ENCODE assay signal across 18 mouse cellular contexts in genomic region chr2:73440319-73440718, GRCm38 (mm10).
"Had no signal": no experiment of that assay in that cellular context is flagged by ENCODE, and none has a peak within 500 bp of the region (broad histone marks: within the 10 kb centered on the region; RNA-seq: fewer than 3 reads in every experiment).

No protein-coding gene starts in this region.

- H3K27ac ChIP-seq: intestine, embryonic 15.5 days; left cerebral cortex, adult 2 months; liver, embryonic 13.5 days; neural tube, embryonic 12.5 days; neural tube, embryonic 15.5 days; stomach, embryonic 15.5 days had no signal

- ATAC-seq: intestine, embryonic 15.5 days had no signal

- H3K4me1 ChIP-seq: intestine, embryonic 15.5 days; neural tube, embryonic 12.5 days; neural tube, embryonic 15.5 days had no signal

- H3K9me3 ChIP-seq: intestine, embryonic 15.5 days; liver, embryonic 13.5 days; neural tube, embryonic 12.5 days; neural tube, embryonic 15.5 days; stomach, embryonic 15.5 days had no signal

- H3K36me3 ChIP-seq: neural tube, embryonic 15.5 days had no signal

- H3K4me2 ChIP-seq: intestine, embryonic 15.5 days; liver, embryonic 13.5 days; neural tube, embryonic 12.5 days; neural tube, embryonic 15.5 days; stomach, embryonic 15.5 days had no signal

- H3K4me3 ChIP-seq: intestine, embryonic 15.5 days; left cerebral cortex, adult 2 months; liver, embryonic 13.5 days; neural tube, embryonic 12.5 days; neural tube, embryonic 15.5 days; stomach, embryonic 15.5 days had no signal

- H3K9ac ChIP-seq: intestine, embryonic 15.5 days; liver, embryonic 13.5 days; neural tube, embryonic 12.5 days; neural tube, embryonic 15.5 days; stomach, embryonic 15.5 days had no signal

- DNase-seq: kidney, adult 18-20 months; kidney, adult 9 months; kidney, postnatal 14 days; kidney, postnatal 4 days; layer of hippocampus, adult 9-11 months; layer of hippocampus, postnatal 36 days; liver, embryonic 13.5 days; lung, adult 2 months; lung, postnatal 14 days; lung, postnatal 4 days; right cerebral cortex, postnatal 25 days; spleen, adult 18-20 months; thymus, postnatal 36 days had no signal

- H3K27me3 ChIP-seq: intestine, embryonic 15.5 days; liver, embryonic 13.5 days; neural tube, embryonic 12.5 days; neural tube, embryonic 15.5 days; stomach, embryonic 15.5 days had no signal
